Mouse (Mus musculus) hindbrain, embryonic 11.5 days (tissue): ENCODE data around the gene Ankdd1a. TPM values are rescaled to one million over a fixed set of nuclear protein-coding genes. Genes with fewer than 3 reads are reported as not detected.

Experiments used
- ATAC-seq: fragments of 200-750 bp; cut with Nextera tagmentation; 2 replicates; pipeline ENCODE4 v1.8.0; 2017; ENCODE audit warnings: mild to moderate bottlenecking, moderate TSS enrichment, moderate library complexity; ENCODE audit not compliant: low FRiP score
- DNase-seq: peaks from one replicate; pipeline ENCODE4 v3.0.0-alpha.2; 2015; ENCODE audit warnings: low spot score
- H3K27ac ChIP-seq: fragments of 300-500 bp; sonication (generic); 2 replicates; pipeline ENCODE4 v1.5.1; 2014; ENCODE audit warnings: mild to moderate bottlenecking, low read depth, low read length
- H3K27me3 ChIP-seq: fragments of 300-500 bp; sonication (generic); 2 replicates; pipeline ENCODE4 v1.6.1; 2014; ENCODE audit warnings: mild to moderate bottlenecking, low read length, moderate library complexity, mixed read lengths; ENCODE audit not compliant: control insufficient read depth, insufficient read depth
- H3K36me3 ChIP-seq: fragments of 300-500 bp; sonication (generic); 2 replicates; pipeline ENCODE4 v1.6.1; 2014; ENCODE audit warnings: mild to moderate bottlenecking, low read length, moderate library complexity, mixed read lengths; ENCODE audit not compliant: control insufficient read depth, insufficient read depth
- H3K4me1 ChIP-seq: fragments of 300-500 bp; sonication (generic); replicated peaks from 2 replicates; pipeline ENCODE4 v1.6.1; 2014; ENCODE audit warnings: low read length, mixed read lengths; ENCODE audit not compliant: control insufficient read depth, insufficient read depth
- H3K4me2 ChIP-seq: fragments of 300-500 bp; sonication (generic); replicated peaks from 2 replicates; pipeline ENCODE4 v1.6.1; 2014; ENCODE audit warnings: mild to moderate bottlenecking, low read depth, low read length
- H3K4me3 ChIP-seq: fragments of 300-500 bp; sonication (generic); 2 replicates; pipeline ENCODE4 v1.5.1; 2014; ENCODE audit warnings: low read depth, low read length
- H3K9ac ChIP-seq: fragments of 300-500 bp; sonication (generic); 2 replicates; pipeline ENCODE4 v1.6.1; 2014; ENCODE audit warnings: low read depth, low read length
- H3K9me3 ChIP-seq: fragments of 300-500 bp; sonication (generic); 2 replicates; pipeline ENCODE4 v1.6.1; 2016; ENCODE audit warnings: low read length; ENCODE audit not compliant: control insufficient read depth
- WGBS: fragments of 180-500 bp; shearing (Covaris S2); extraction: QIAGEN DNeasy Blood & Tissue Kit; methylation state at CpG from one replicate; pipeline ENCODE4 v1.1.7; 2014; 5-methylcytosine and 5-hydroxymethylcytosine counted together
- polyA plus RNA-seq: library from polyadenylated mRNA; unstranded; fragments of >200 nt; fragmentation: Nextera tagmentation; extraction: Ambion mirVana; gene quantifications from 2 replicates; pipeline ENCODE4 v1.2.1, GENCODE M21; 2014

Ankdd1a gene
- polyA plus RNA-seq, 1 experiment from 2014 or later = 0.71 TPM

GRCm38 (mm10) chr9:65537901-65538630, 18.1 kb upstream of the Ankdd1a start:
- H3K27ac ChIP-seq = no peak overlapping the region
- no peak overlapping the region for H3K4me2 ChIP-seq
- WGBS = 91% methylated on average over 8 of the region's 8 CpGs
- no peaks in the 10 kb centered on the region for H3K4me1 ChIP-seq
- ATAC-seq = no peak
- no peak overlapping the region for H3K4me3 ChIP-seq
- H3K27me3 ChIP-seq = no peaks in the 10 kb centered on the region
- no peaks in the 10 kb centered on the region for H3K36me3 ChIP-seq
- DNase-seq = no peak
- no peaks in the 10 kb centered on the region for H3K9me3 ChIP-seq
- no peak overlapping the region for H3K9ac ChIP-seq

GRCm38 (mm10) chr9:65536491-65536890, 16.5 kb upstream of the Ankdd1a start:
- H3K27me3 ChIP-seq = no peaks in the 10 kb centered on the region
- H3K27ac ChIP-seq = no peak overlapping the region
- no peak for ATAC-seq
- no peak overlapping the region for H3K4me2 ChIP-seq
- H3K9ac ChIP-seq = no peak overlapping the region
- no peaks in the 10 kb centered on the region for H3K36me3 ChIP-seq
- H3K4me1 ChIP-seq = no peaks in the 10 kb centered on the region
- H3K4me3 ChIP-seq = no peak overlapping the region
- H3K9me3 ChIP-seq = no peaks in the 10 kb centered on the region
- 79% methylated on average over 4 of the region's 4 CpGs for WGBS
- DNase-seq = no peak

- no peak for ATAC-seq
These were observed 15.9 kb upstream of the Ankdd1a start for GRCm38 (mm10) chr9:65535789-65536469.

GRCm38 (mm10) chr9:65535191-65535722, 15.3 kb upstream of the Ankdd1a start:
- H3K27me3 ChIP-seq = no peaks in the 10 kb centered on the region
- WGBS = 72% methylated on average over 3 of the region's 3 CpGs
- H3K36me3 ChIP-seq = no peaks in the 10 kb centered on the region

More at GRCm38 (mm10) chr9:65535789-65536469, 15.9 kb upstream of the Ankdd1a start:
- Histone ChIP-seq H3K36me3 (no peaks in the 10 kb centered on the region), H3K9me3 (no peaks in the 10 kb centered on the region), H3K9ac (no peak overlapping the region), H3K4me1 (no peaks in the 10 kb centered on the region), H3K4me3 (no peak overlapping the region), H3K27me3 (no peaks in the 10 kb centered on the region), H3K27ac (no peak overlapping the region), H3K4me2 (no peak overlapping the region)
- WGBS = 87% methylated on average over 10 of the region's 11 CpGs
- DNase-seq = no peak

GRCm38 (mm10) chr9:65534111-65534510, 14.1 kb upstream of the Ankdd1a start:
- Histone ChIP-seq H3K4me1 (no peaks in the 10 kb centered on the region), H3K27ac (no peak overlapping the region), H3K9ac (no peak overlapping the region), H3K4me2 (no peak overlapping the region), H3K9me3 (no peaks in the 10 kb centered on the region), H3K4me3 (no peak overlapping the region), H3K27me3 (no peaks in the 10 kb centered on the region), H3K36me3 (no peaks in the 10 kb centered on the region)
- 96% methylated on average over 3 of the region's 3 CpGs for WGBS
- ATAC-seq = no peak
- no peak for DNase-seq

More at GRCm38 (mm10) chr9:65535191-65535722, 15.3 kb upstream of the Ankdd1a start:
- DNase-seq (no peak), ATAC-seq (no peak)
- Histone ChIP-seq H3K4me2 (no peak overlapping the region), H3K9ac (no peak overlapping the region), H3K4me1 (no peaks in the 10 kb centered on the region), H3K27ac (no peak overlapping the region), H3K4me3 (no peak overlapping the region), H3K9me3 (no peaks in the 10 kb centered on the region)

- ATAC-seq (no peak), DNase-seq (no peak)
- Histone ChIP-seq H3K9ac (no peak overlapping the region), H3K27me3 (no peaks in the 10 kb centered on the region), H3K36me3 (no peaks in the 10 kb centered on the region), H3K4me2 (no peak overlapping the region), H3K9me3 (no peaks in the 10 kb centered on the region), H3K4me3 (no peak overlapping the region), H3K4me1 (no peaks in the 10 kb centered on the region), H3K27ac (no peak overlapping the region)
- WGBS = 87% methylated on average over 8 of the region's 8 CpGs
These were observed 13.0 kb upstream of the Ankdd1a start for GRCm38 (mm10) chr9:65532986-65533385.

GRCm38 (mm10) chr9:65531283-65531682, 11.3 kb upstream of the Ankdd1a start:
- Histone ChIP-seq H3K36me3 (no peaks in the 10 kb centered on the region), H3K4me3 (no peak overlapping the region), H3K27me3 (no peaks in the 10 kb centered on the region), H3K9me3 (no peaks in the 10 kb centered on the region), H3K27ac (no peak overlapping the region), H3K4me2 (no peak overlapping the region), H3K9ac (no peak overlapping the region), H3K4me1 (no peaks in the 10 kb centered on the region)
- WGBS = 91% methylated on average over 5 of the region's 5 CpGs
- ATAC-seq = no peak
- no peak for DNase-seq

DNA sequence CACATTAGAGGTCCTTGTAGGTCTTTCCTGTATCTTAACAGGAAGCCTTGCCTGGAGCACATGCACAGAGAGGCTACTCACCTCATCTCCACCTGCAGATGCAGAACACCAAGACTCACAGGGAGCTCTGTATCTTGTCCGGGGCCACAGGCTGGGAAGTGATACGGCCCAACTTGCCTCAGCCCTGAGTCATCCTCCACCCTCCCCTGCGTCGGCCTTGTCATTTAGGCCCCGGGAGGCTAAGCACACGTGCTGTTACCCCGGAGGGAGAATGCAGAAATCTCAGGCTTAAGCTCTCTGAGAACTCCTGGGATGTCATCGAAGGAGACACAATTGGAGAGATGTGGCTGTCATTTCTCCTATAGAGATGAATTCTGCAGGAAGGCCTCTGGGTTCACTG, 9.7 kb upstream of the Ankdd1a start:
- no peak for DNase-seq
- Histone ChIP-seq H3K4me1 (no peaks in the 10 kb centered on the region), H3K27ac (no peak overlapping the region), H3K36me3 (no peaks in the 10 kb centered on the region), H3K9me3 (no peaks in the 10 kb centered on the region), H3K9ac (no peak overlapping the region), H3K4me2 (no peak overlapping the region), H3K27me3 (no peaks in the 10 kb centered on the region), H3K4me3 (no peak overlapping the region)
- 71% methylated on average over 8 of the region's 8 CpGs for WGBS
- ATAC-seq = no peak
